Mouse (Mus musculus): Measurements from ENCODE around the gene Cth. TPM values are rescaled to one million over a fixed set of nuclear protein-coding genes. Genes with fewer than 3 reads are reported as not detected.
A peak's percentile ranks its signal among the peaks of the same experiment; 100 is the strongest.

Cth gene
- polyA plus RNA-seq (2012; ENCODE audit: insufficient read depth, low replicate concordance): not detected in 2 replicates

DNA sequence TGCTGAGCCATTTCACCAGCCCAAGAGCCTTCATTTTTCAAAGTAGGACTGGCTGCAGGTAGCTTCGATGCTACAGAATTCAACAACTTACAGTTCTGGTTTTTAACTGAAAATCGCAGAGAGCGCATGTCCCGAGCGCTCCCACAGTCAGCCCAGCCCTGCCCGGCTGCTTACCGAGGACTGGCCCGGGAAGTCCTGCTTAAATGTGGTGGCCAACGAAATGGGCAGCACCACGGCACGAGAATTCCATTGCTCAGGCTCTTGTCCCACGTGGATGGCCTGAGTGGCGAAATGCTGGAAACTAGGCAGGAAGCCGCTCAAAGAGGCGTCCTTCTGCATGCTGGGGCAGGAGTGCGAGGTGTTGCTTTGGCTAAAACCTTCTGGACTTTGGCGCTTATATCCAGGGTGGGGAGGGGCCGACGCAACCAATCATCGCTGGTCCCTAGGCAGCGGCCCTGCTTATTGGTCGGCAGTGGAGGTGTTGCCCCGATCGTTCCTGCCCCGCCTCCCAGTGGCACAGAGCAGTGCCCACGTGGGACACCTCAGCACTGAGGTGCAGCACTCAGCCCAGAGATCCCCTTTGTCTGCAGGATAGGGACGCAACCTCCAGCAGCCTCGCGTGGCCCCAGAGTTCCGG lies at the start of gene Cth:
TSS of gene Cth (minus strand) at position 386 of the 637 bp plus-strand sequence.
- peak within 1 kb of the TSS; percentile 92 for H3K4me3 ChIP-seq (replicated peaks)
- TF ChIP-seq FLI1 (IDR thresholded peaks at IDR 0.05; ENCODE audit: low read length) (no peak), GATA1 (IDR thresholded peaks at IDR 0.05; ENCODE audit: borderline replicate concordance, low read length) (no peak)
- H3K27me3 ChIP-seq (replicated peaks): peaks cover 24% of the 10 kb centered on the region

DNA sequence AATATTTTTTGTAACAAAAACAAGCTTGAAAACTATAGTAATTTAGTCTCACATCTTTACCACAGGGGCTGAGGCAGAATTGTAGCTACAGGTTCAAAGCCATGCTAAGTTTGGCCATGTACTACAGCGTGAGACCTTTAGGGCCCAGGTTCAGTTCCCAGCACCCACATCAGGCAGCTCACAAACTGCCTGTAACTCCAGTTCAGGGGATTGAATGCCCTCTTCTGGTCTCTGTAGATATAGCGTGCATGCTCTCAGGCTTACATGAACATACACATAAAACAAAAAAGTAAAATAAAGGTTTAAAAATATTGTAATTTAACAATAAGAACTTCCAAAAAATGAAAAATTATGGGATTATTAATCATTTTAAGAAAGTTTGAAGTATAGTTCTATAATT lies 48.4 kb upstream of the Cth start:
- H3K27me3 ChIP-seq (replicated peaks): no peaks in the 10 kb centered on the region
- TF ChIP-seq GATA1 (IDR thresholded peaks at IDR 0.05; ENCODE audit: borderline replicate concordance, low read length) (no peak), FLI1 (IDR thresholded peaks at IDR 0.05; ENCODE audit: low read length) (no peak)
- H3K4me3 ChIP-seq (replicated peaks): no peak overlapping the region
- H3K9me3 ChIP-seq: no peaks in the 10 kb centered on the region
- H3K4me1 ChIP-seq: peaks cover 7% of the 10 kb centered on the region; the same call in 1 of the 2 replicates
- peaks cover 46% of the 10 kb centered on the region for H3K36me3 ChIP-seq (replicated peaks; ENCODE audit: low read length)

More for the DNA sequence above, at the start of gene Cth:
- Histone ChIP-seq H3K4me1 (peaks cover 37% of the 10 kb centered on the region), H3K9me3 (no peaks in the 10 kb centered on the region), H3K36me3 (replicated peaks; ENCODE audit: low read length) (no peaks in the 10 kb centered on the region)

DNA sequence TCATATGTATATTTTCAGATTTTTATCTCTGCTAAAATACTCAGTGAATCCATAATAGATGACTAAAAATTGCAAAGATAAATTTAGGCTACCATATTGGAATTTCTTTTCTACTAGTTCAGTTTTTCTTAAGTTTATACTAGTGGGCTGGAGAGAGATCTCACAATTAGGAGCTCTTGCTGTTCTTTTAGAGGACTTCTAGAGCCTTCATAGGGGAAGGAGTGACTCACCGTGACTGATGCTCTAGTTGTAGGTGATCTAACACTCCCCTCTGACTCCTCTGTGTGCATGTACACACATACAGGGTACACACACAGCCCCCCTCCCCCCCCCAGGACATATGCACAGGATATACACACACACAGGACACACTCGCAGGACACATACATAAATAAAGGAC lies 46.3 kb upstream of the Cth start:
- TF ChIP-seq GATA1 (IDR thresholded peaks at IDR 0.05; ENCODE audit: borderline replicate concordance, low read length): no peak
- TF ChIP-seq FLI1 (IDR thresholded peaks at IDR 0.05; ENCODE audit: low read length): no peak
- Histone ChIP-seq H3K27me3 (replicated peaks) (no peaks in the 10 kb centered on the region), H3K36me3 (replicated peaks; ENCODE audit: low read length) (peaks cover 35% of the 10 kb centered on the region), H3K9me3 (no peaks in the 10 kb centered on the region), H3K4me3 (replicated peaks) (no peak overlapping the region), H3K4me1 (peaks cover 7% of the 10 kb centered on the region; the same call in 1 of the 2 replicates)

DNA sequence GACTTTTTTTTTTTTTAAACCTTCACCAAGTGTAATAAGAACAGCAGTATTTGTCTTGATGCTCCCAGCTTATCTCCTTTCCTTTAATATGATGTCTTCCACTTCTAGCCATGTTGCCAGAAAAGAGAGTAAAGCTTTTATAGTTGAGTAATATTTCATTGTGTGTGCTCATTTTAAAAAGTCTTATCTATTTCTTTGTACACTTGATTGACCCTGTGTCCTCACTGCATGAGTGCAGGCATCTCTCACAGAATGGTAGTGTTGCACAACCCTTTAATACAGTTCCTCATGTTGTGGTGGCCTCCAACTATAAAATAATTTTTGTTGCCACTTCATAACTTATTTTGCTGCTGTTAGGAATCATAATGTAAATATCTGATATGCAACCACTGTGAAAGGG lies 32.4 kb upstream of the Cth start:
- H3K9me3 ChIP-seq: no peaks in the 10 kb centered on the region
- peaks cover 29% of the 10 kb centered on the region for H3K36me3 ChIP-seq (replicated peaks; ENCODE audit: low read length)
- H3K4me3 ChIP-seq (replicated peaks): no peak overlapping the region
- no peak for TF ChIP-seq FLI1 (IDR thresholded peaks at IDR 0.05; ENCODE audit: low read length)
- no peak for TF ChIP-seq GATA1 (IDR thresholded peaks at IDR 0.05; ENCODE audit: borderline replicate concordance, low read length)
- peaks cover 33% of the 10 kb centered on the region for H3K4me1 ChIP-seq
- H3K27me3 ChIP-seq (replicated peaks): no peaks in the 10 kb centered on the region

DNA sequence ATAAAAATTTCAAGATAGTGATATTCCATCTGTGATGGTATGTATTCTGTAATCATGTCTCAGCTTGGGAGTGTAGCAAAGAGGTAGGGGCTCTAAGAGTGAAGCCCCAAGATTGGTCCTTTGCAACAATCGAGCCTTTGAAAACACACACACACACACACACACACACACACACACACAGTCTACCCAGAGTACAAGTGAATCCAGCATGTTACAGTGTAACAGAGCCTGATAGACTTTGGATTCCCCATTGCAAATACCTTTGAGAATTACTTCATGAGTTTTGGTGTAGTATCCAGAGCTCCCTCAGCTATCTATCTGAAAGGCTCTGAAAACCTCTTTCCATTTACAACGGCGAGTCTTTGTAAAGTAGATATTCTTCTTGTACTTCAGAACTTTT lies 31.3 kb upstream of the Cth start:
- TF ChIP-seq GATA1 (IDR thresholded peaks at IDR 0.05; ENCODE audit: borderline replicate concordance, low read length) (no peak), FLI1 (IDR thresholded peaks at IDR 0.05; ENCODE audit: low read length) (no peak)
- Histone ChIP-seq H3K9me3 (no peaks in the 10 kb centered on the region), H3K4me3 (replicated peaks) (no peak overlapping the region)

DNA sequence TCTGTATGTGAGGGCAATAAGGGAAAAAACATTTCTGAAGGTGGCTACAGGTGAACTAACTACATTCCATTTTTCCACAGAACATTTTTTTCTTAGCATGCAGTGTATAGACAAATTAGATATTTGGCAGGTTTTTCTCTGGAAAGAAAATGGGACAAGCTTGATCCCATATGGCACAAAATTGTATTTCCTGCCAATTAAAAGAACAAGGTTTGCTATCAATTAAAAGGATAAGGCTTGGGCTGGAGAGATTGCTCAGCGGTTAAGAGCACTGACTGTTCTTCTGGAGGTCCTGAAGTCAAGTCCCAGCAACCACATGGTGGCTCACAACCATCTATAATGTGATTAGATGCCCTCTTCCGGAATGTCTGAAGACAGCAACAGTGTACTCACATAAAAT lies 30.6 kb upstream of the Cth start:
- TF ChIP-seq FLI1 (IDR thresholded peaks at IDR 0.05; ENCODE audit: low read length): no peak
- no peak for TF ChIP-seq GATA1 (IDR thresholded peaks at IDR 0.05; ENCODE audit: borderline replicate concordance, low read length)
- no peaks in the 10 kb centered on the region for H3K27me3 ChIP-seq (replicated peaks)

More for the DNA sequence above, 31.3 kb upstream of the Cth start:
- Histone ChIP-seq H3K4me1 (peaks cover 40% of the 10 kb centered on the region), H3K36me3 (replicated peaks; ENCODE audit: low read length) (peaks cover 28% of the 10 kb centered on the region), H3K27me3 (replicated peaks) (no peaks in the 10 kb centered on the region)

DNA sequence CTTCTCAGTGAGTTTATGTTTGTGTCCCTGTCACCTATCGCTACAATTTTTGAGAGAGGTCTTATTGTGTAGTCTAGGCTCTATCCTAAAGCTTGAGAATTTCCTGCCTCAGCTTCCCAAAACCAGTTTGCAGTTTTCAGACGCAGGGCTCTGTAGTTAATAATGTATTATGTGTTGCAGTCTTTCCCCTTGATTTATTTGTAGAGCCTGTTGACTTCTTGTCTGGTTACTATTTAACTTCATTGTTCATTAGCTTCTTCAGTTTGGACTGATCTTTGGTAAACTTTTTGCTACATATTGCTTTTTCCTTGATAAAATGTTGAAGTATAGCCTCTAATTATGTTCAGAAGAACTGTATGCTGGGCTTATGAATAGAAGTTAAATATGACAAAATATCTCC lies 27.8 kb upstream of the Cth start:
- Histone ChIP-seq H3K9me3 (no peaks in the 10 kb centered on the region), H3K27me3 (replicated peaks) (no peaks in the 10 kb centered on the region), H3K4me3 (replicated peaks) (no peak overlapping the region), H3K4me1 (peaks cover 41% of the 10 kb centered on the region), H3K36me3 (replicated peaks; ENCODE audit: low read length) (peaks cover 18% of the 10 kb centered on the region)
- TF ChIP-seq FLI1 (IDR thresholded peaks at IDR 0.05; ENCODE audit: low read length) (no peak), GATA1 (IDR thresholded peaks at IDR 0.05; ENCODE audit: borderline replicate concordance, low read length) (no peak)

More for the DNA sequence above, 30.6 kb upstream of the Cth start:
- Histone ChIP-seq H3K36me3 (replicated peaks; ENCODE audit: low read length) (peaks cover 25% of the 10 kb centered on the region), H3K4me3 (replicated peaks) (no peak overlapping the region), H3K4me1 (peaks cover 44% of the 10 kb centered on the region), H3K9me3 (no peaks in the 10 kb centered on the region)

DNA sequence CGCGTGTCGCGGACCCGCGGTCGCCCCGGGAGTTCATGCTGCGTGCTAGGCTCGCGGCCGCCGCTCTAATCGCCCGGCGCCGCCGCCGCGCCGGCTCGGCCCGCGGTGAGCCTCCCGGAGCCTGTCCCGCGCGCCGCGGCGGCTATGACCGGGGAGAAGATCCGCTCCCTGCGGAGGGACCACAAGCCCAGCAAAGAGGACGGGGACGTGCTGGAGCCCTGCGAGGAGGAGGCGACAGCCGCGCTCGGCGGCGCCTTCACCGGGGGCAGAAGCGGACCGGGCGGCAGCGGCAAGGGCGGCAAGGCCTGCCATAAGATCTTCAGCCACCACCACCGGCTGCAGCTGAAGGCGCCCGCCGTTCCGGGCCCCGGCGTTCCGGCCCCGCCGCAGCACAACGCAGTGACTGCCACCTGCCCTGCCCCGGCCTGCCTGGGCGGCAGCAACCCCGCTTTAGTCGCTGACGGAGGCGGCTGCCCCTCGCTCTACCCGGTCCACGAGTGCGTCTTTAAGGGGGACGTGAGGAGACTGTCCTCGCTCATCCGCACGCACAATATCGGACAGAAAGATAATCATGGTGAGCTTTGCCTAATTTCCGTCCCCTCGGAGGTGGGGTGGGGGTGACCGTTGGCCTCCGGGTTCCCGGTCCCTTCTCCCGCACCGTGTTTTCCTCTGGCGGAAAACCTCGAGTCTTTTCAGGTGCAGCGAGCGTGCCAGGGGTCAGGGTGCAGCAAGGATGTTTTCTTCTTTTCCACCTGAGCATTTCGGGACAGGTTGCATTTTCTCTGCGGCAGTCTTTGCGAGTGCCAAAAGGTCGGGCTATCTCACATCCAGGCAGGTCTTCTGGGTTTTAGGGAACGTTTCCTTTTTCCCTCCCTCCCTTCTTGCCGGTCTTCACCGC lies 22.8 kb upstream of the Cth start:
- TF ChIP-seq FLI1 (IDR thresholded peaks at IDR 0.05; ENCODE audit: low read length) (no peak), GATA1 (IDR thresholded peaks at IDR 0.05; ENCODE audit: borderline replicate concordance, low read length) (no peak)
- peaks cover 3% of the 10 kb centered on the region for H3K27me3 ChIP-seq (replicated peaks)
- H3K36me3 ChIP-seq (replicated peaks; ENCODE audit: low read length): peaks cover 16% of the 10 kb centered on the region
- peaks cover 27% of the 10 kb centered on the region for H3K4me1 ChIP-seq
- no peaks in the 10 kb centered on the region for H3K9me3 ChIP-seq
- peak overlapping the region; percentile 100 for H3K4me3 ChIP-seq (replicated peaks)

DNA sequence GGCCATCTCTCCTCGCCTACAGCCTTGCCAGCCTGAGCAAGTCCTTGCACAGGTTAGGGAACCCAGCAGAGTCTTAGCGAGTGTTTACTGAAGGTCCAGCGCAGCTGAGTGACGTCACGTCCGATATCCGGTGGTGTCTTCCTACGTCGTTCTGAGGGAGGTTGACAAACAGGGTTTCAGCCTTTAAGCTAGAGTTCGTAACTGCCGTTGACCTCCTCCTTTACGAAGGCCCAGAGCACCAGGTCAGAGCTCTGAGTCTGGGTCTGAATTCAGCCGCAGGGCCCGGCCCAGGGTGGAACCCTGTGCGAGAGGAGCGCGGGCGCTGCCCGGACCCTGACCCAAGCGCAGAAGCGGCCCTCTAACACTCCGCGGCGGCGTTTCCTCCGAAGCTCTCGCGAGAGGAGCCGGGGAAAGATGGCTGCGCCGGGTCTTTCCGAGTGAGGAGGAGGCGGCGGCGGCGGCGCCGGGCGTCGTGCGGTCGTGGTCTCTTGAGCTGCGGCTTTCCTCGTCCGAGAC lies 22.0 kb upstream of the Cth start, which contains the start of gene Ankrd13c:
TSS of gene Ankrd13c (plus strand) at position 397 of the 516 bp plus-strand sequence.
- Histone ChIP-seq H3K4me3 (replicated peaks) (peak within 1 kb of the TSS; percentile 100), H3K36me3 (replicated peaks; ENCODE audit: low read length) (peaks cover 11% of the 10 kb centered on the region), H3K27me3 (replicated peaks) (peaks cover 5% of the 10 kb centered on the region), H3K4me1 (peaks cover 30% of the 10 kb centered on the region), H3K9me3 (no peaks in the 10 kb centered on the region)
- TF ChIP-seq GATA1 (IDR thresholded peaks at IDR 0.05; ENCODE audit: borderline replicate concordance, low read length) (no peak), FLI1 (IDR thresholded peaks at IDR 0.05; ENCODE audit: low read length) (0 out of 2 replicates have a peak, but pooled peaks have one; percentile 36)
